Mouse (Mus musculus) heart, embryonic 14.5 days (tissue): ENCODE results near the gene Nutm2. TPM values are rescaled to one million over a fixed set of nuclear protein-coding genes. Genes with fewer than 3 reads are reported as not detected.

Experiments used
- ATAC-seq: fragments of 200-750 bp; cut with Nextera tagmentation; 2 replicates; pipeline ENCODE4 v1.8.0; 2017; ENCODE audit warnings: low read depth, moderate TSS enrichment; ENCODE audit not compliant: insufficient number of reproducible peaks, insufficient read depth, low FRiP score
- H3K27ac ChIP-seq, 2 experiments: fragments of 200-500 bp in 1 of 2; fragments of 300-500 bp in 1 of 2; sonication (generic) in 1 of 2; replicated peaks in 1 of 2; 2 replicates each; pipeline ENCODE4 v1.5.1; 2012 to 2014; ENCODE audit warnings: low read depth in 2 of 2, low read length in 2 of 2, control low read depth in 1 of 2, mild to moderate bottlenecking in 1 of 2, mixed read lengths in 1 of 2; ENCODE audit not compliant: control insufficient read depth in 1 of 2, insufficient read depth in 1 of 2
- H3K27me3 ChIP-seq: fragments of 300-500 bp; sonication (generic); 2 replicates; pipeline ENCODE4 v1.6.1; 2014; ENCODE audit warnings: mild to moderate bottlenecking, low read length, control low read depth; ENCODE audit not compliant: control insufficient read depth, insufficient read depth
- H3K36me3 ChIP-seq: fragments of 300-500 bp; sonication (generic); 2 replicates; pipeline ENCODE4 v1.6.1; 2014; ENCODE audit warnings: mild to moderate bottlenecking, control low read depth, low read length, mixed read lengths; ENCODE audit not compliant: control insufficient read depth, insufficient read depth
- H3K4me1 ChIP-seq, 2 experiments: fragments of 200-500 bp in 1 of 2; fragments of 300-500 bp in 1 of 2; sonication (generic) in 1 of 2; 2 replicates each; pipeline ENCODE4 v1.6.1; 2012 to 2014; ENCODE audit warnings: low read length in 2 of 2, control low read depth in 1 of 2, mixed read lengths in 1 of 2; ENCODE audit not compliant: control insufficient read depth in 2 of 2, insufficient read depth in 2 of 2
- H3K4me2 ChIP-seq: fragments of 300-500 bp; sonication (generic); 2 replicates; pipeline ENCODE4 v1.6.1; 2014; ENCODE audit warnings: mild to moderate bottlenecking, low read length
- H3K4me3 ChIP-seq, 2 experiments: fragments of 200-500 bp in 1 of 2; fragments of 300-500 bp in 1 of 2; sonication (generic) in 1 of 2; 2 replicates each; pipeline ENCODE4 v1.5.1; 2012 to 2014; ENCODE audit warnings: low read length in 2 of 2, mild to moderate bottlenecking in 2 of 2, control low read depth in 1 of 2, low read depth in 1 of 2, moderate library complexity in 1 of 2; ENCODE audit not compliant: control insufficient read depth in 1 of 2, insufficient read depth in 1 of 2
- H3K9ac ChIP-seq: fragments of 300-500 bp; sonication (generic); 2 replicates; pipeline ENCODE4 v1.6.1; 2014; ENCODE audit warnings: mild to moderate bottlenecking, low read length
- H3K9me3 ChIP-seq: fragments of 300-500 bp; sonication (generic); 2 replicates; pipeline ENCODE4 v1.6.1; 2016; ENCODE audit warnings: low read length, control low read depth; ENCODE audit not compliant: control insufficient read depth
- WGBS: fragments of 180-500 bp; shearing (Covaris S2); extraction: QIAGEN DNeasy Blood & Tissue Kit; methylation state at CpG from one replicate; pipeline ENCODE4 v1.1.7; 2014; 5-methylcytosine and 5-hydroxymethylcytosine counted together
- polyA plus RNA-seq: library from polyadenylated mRNA; unstranded; fragments of >200 nt; fragmentation: Nextera tagmentation; extraction: Ambion mirVana; gene quantifications from 2 replicates; pipeline ENCODE4 v1.2.1, GENCODE M21; 2014

The Nutm2 gene
- polyA plus RNA-seq: not detected in 2 replicates

DNA sequence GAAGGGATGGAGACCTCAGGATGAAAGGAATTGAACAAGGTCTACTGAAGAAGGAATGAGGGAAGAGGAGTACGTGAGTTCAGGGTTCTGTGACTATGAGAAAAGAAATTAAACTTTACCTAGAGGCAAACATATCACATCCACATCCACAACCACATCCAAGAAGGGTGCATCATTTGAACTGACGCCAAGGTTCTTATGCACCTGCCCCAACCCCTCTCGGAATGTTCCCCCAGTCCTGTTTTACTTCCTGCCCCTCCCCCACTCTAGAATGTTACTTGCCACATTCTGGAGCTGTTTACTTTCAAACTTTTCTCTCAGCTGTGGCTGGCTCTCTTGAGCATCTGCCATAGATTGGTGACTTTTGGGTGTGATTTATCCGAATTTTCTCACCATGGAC, at the start of gene Nutm2:
Gene Nutm2, plus strand, starts transcription at position 301 of the 400 bp plus-strand sequence.
- Histone ChIP-seq H3K4me2 (no peak within 1 kb of the TSS), H3K4me1 (no peaks in the 10 kb centered on the region), H3K9me3 (no peaks in the 10 kb centered on the region), H3K27ac (no peak within 1 kb of the TSS), H3K9ac (no peak within 1 kb of the TSS), H3K4me3 (no peak within 1 kb of the TSS), H3K36me3 (no peaks in the 10 kb centered on the region), H3K27me3 (no peaks in the 10 kb centered on the region)
- WGBS: 65% methylated on average over 4 of the region's 4 CpGs
- no peak for ATAC-seq

DNA sequence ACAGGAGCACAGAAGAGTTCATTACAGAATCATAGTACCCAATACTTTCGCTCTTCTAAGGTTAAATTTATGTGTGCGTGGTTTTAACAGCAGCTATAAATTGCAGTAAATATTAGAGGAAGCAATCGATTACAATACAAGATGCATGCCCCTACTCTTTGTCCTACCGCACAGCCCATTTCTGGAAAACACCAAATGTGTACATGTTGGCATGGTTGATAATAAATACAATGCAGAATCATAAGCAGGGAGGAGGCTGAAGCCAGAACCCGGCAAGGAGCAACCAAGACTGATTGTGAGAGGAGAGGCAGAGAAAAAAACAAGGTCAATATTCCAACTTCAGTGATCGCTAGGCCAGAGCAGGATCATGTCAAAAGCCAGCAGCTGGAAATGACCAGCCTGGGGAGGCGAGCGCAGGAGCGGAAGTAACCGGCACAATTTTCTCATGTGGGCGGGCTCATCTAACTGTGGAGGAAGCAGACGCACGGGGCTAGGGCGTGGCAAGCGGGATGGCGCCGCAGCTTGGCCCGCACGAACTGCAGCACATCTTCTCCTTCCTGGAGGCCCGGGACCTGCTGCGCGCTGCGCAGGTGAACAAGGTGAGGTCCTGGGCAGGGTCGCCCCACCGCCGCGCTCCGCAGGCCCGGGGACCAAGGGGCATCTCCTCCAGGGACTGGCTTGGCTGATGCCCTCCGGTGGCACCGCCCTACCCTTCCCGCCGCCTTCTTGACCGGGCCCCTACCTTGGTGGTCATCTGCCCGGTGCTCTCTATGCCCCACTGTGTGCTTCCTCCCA, 49.5 kb upstream of the Nutm2 start, which contains the start of gene Fbxw17:
Gene Fbxw17, plus strand, starts transcription at position 476 of the 795 bp plus-strand sequence.
- Histone ChIP-seq H3K4me2 (peak within 1 kb of the TSS; percentile 76), H3K4me3 (peak within 1 kb of the TSS; percentile 55 to 89), H3K9ac (peak within 1 kb of the TSS; percentile 91), H3K9me3 (no peaks in the 10 kb centered on the region), H3K27me3 (no peaks in the 10 kb centered on the region), H3K4me1 (peaks cover 0 to 8% of the 10 kb centered on the region in 2 experiments; a peak in 1 of 4 replicates), H3K36me3 (peaks cover 27% of the 10 kb centered on the region), H3K27ac (peak within 1 kb of the TSS in 1 of 2 experiments; percentile 28; a peak in 1 of 4 replicates)
- WGBS: 15% methylated on average over 30 of the region's 35 CpGs
- peak; percentile 79 for ATAC-seq

DNA sequence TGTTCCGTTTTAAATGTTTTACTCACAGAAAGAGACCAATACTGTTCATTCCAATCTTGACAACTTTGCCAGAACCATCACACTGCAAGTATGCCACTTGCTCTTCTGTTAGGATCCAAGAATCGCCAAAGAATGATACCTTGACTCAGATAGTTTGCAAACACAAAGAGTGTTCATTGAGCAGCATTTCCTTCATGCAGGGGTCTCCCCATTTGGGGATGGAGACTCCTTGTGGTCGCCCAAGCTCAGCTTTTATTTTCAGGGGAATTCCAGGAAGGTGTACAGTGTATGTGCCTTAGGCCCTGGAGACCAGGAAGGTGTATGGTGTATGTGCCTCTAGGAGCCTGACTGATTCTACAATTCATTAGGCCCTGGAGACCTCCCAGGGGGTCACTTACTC, 48.7 kb upstream of the Nutm2 start:
- H3K27ac ChIP-seq: no peak overlapping the region
- no peaks in the 10 kb centered on the region for H3K9me3 ChIP-seq
- H3K36me3 ChIP-seq: peaks cover 35% of the 10 kb centered on the region
- 45% methylated on average over 3 of the region's 3 CpGs for WGBS
- no peaks in the 10 kb centered on the region for H3K27me3 ChIP-seq
- no peak for ATAC-seq
- peak overlapping the region; percentile 76 for H3K4me2 ChIP-seq
- peaks cover 0 to 8% of the 10 kb centered on the region in 2 experiments; a peak in 1 of 4 replicates for H3K4me1 ChIP-seq
- H3K4me3 ChIP-seq: peak overlapping the region; percentile 55 to 89; a peak in 3 of 4 replicates
- H3K9ac ChIP-seq: peak overlapping the region; percentile 91

DNA sequence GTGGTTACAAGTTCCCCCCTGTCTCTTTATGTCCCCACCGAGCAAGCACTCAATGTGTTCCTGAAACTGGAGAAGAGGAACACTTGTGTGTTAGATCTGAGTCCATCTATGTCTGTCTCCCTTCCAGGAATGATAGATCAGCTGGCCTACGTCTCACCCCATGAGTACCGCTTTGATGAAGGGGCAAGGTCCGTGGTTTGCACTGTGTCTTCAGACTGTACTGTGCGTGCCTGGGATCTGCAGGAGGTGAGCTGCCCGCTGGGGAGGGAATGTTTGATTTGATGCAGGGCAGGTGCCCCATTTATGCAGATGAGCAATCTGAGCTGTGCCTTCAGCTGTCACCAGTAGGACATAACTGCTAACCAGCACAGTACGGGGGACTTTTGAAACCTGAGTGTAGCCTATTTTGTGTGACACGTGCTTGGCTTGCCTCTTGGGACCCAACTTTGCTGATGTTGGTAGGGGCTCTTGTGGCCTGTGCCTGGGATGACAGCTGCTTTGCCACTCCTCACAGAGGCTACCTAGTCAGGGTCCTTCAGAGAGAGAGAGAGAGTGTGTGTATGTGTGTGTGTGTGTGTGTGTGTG, 43.4 kb upstream of the Nutm2 start:
- WGBS: 85% methylated on average over 8 of the region's 8 CpGs
- H3K36me3 ChIP-seq: peaks cover 87% of the 10 kb centered on the region
- H3K4me3 ChIP-seq: no peak overlapping the region
- H3K9ac ChIP-seq: no peak overlapping the region
- no peak for ATAC-seq
- no peaks in the 10 kb centered on the region for H3K9me3 ChIP-seq
- H3K27me3 ChIP-seq: no peaks in the 10 kb centered on the region
- H3K27ac ChIP-seq: no peak overlapping the region
- H3K4me1 ChIP-seq: peaks cover 0 to under 1% of the 10 kb centered on the region in 2 experiments; a peak in 1 of 4 replicates
- H3K4me2 ChIP-seq: no peak overlapping the region

DNA sequence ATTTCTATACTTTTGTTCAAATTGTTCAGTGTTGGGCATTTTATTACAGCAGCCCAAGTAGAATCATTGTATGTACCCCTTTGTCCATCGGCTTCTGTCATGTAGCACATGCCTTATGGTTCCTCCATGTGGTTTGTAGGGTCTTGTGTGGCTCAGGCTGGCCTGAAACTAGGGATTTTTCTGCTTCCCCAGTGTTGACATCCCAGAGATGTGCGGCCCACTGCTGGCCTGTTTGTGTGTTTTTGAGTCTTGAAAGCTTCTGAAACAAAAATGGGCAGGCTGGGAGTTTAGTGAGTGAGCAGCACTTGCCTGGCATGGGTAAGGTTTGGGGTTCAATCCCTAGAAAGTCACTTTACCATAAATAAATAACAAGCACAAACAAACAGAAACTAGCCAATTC, 42.6 kb upstream of the Nutm2 start:
- Histone ChIP-seq H3K4me1 (no peaks in the 10 kb centered on the region; a peak in 1 of 4 replicates), H3K9me3 (no peaks in the 10 kb centered on the region), H3K27me3 (no peaks in the 10 kb centered on the region), H3K4me3 (no peak overlapping the region), H3K36me3 (peaks cover 95% of the 10 kb centered on the region), H3K27ac (no peak overlapping the region), H3K9ac (no peak overlapping the region), H3K4me2 (no peak overlapping the region)
- 91% methylated on average over 2 of the region's 2 CpGs for WGBS
- no peak for ATAC-seq

DNA sequence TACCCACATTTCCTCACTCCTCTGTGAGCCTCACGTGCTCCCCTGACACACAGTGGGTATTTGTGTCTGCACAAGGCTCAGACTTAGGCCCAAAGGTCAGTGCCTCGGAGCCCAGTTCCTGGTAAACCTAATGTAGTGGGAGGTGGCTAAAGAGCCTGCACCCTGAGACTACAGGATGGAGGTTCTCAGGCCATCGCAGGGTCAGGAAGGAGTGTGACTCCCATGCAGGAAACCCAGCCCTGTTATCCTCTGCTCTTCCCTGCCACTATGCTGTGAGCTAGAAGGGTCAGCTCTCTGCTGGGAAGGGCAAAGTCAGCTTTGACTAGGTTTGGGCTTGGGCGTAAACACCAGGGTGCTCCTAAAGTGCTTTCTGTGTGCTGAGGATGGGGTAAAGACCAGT, 40.4 kb upstream of the Nutm2 start:
- H3K27ac ChIP-seq: no peak overlapping the region
- no peak overlapping the region for H3K4me3 ChIP-seq
- no peak overlapping the region for H3K4me2 ChIP-seq
- no peak overlapping the region for H3K9ac ChIP-seq
- H3K36me3 ChIP-seq: peaks cover 97% of the 10 kb centered on the region
- H3K9me3 ChIP-seq: no peaks in the 10 kb centered on the region
- H3K27me3 ChIP-seq: no peaks in the 10 kb centered on the region
- 75% methylated on average over 4 of the region's 4 CpGs for WGBS
- no peaks in the 10 kb centered on the region; a peak in 1 of 4 replicates for H3K4me1 ChIP-seq
- ATAC-seq: no peak

DNA sequence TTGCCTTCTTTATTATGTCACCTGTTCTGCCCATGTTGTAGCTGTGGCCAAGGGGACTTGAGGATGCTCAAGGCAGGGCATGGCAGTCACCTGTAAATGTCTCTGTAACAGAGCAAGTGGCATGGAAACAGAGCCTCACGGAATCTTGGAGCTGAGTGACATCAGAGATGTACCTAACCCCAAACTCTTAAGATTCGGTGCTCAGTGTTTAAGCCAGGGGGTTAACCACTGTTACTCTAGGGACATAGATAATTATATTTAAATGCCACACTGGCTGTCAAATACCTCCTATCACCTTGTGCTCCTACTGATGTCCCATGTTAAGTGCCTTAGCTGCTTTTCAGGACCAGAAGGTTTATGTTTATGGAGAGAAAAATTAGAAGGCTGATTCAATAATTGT, 23.3 kb upstream of the Nutm2 start, which contains the start of gene Gm47429:
Gene Gm47429, minus strand, starts transcription at position 101 of the 400 bp plus-strand sequence.
- H3K27ac ChIP-seq: no peak within 1 kb of the TSS
- no peaks in the 10 kb centered on the region for H3K36me3 ChIP-seq
- H3K9ac ChIP-seq: no peak within 1 kb of the TSS
- no peaks in the 10 kb centered on the region for H3K4me1 ChIP-seq
- no peak for ATAC-seq
- no peak within 1 kb of the TSS for H3K4me3 ChIP-seq
- no peaks in the 10 kb centered on the region for H3K9me3 ChIP-seq
- H3K4me2 ChIP-seq: no peak within 1 kb of the TSS
- no peaks in the 10 kb centered on the region for H3K27me3 ChIP-seq
- 75% methylated on average over 2 of the region's 2 CpGs for WGBS
